8 mouse cellular contexts compared by ENCODE assay signal in the genomic region with DNA sequence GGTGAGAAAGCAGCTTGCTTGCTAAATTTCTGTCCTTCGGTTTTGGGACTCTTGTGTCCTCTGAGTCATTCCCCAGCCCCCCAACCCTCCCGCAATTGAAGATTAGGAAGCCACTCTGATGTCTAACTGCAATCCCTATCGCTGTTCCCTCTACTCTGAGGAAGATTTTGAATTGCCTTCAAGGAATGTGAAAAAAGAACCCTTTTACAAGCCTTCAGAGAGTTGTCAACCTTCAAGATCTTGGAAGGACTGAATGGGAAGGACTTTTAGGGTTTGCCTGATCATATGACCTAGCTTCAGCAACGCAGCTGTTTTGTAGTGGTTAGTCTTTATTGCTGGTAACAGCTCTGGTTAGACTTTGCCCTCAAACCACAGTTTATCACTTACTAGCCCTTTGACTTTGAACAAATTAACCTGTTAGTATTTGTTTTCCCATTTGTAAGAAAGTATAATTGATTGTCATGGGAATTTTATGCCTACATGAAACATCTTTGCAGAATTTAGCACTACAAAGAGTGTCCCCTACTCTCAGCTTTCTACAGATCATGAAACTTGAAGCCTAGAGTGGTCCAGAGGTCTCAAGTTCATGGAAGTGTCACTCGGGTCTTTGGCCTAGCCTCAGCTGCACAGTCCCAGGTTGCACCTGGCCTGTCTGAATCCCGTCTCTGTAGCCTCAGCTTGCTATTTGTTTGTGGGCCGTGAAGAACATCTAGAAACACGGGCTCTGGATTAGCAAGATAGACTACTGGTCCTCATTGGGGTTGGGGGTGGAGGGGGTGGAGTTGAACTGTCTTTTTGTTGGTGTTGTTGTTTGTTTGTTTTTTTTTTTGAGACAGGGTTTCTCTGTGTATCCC. TPM values are rescaled to one million over a fixed set of nuclear protein-coding genes. Genes with fewer than 3 reads are reported as not detected.
DNase-seq lines count a peak whose midpoint lies in the region; ATAC-seq and TF ChIP-seq lines count a peak whose summit lies in the region.

No protein-coding gene starts in this region.

- H3K36me3 ChIP-seq in lung, embryonic 16.5 days (ENCODE audit: control insufficient read depth, insufficient read depth, low read length): no peaks in the 10 kb centered on the region
- no peaks in the 10 kb centered on the region for H3K36me3 ChIP-seq in embryonic facial prominence, embryonic 15.5 days
- no peaks in the 10 kb centered on the region for H3K36me3 ChIP-seq in intestine, postnatal 0 days (ENCODE audit: control insufficient read depth, insufficient read depth)
- H3K36me3 ChIP-seq in midbrain, embryonic 16.5 days (ENCODE audit: control insufficient read depth, insufficient read depth, low read length): no peaks in the 10 kb centered on the region

- TF ChIP-seq CTCF in intestine, postnatal 0 days (IDR thresholded peaks at IDR 0.05; ENCODE audit: low read depth): no peak

- 31% methylated on average over 8 of the region's 8 CpGs for WGBS in lung, embryonic 16.5 days
- 30% methylated on average over 8 of the region's 8 CpGs for WGBS in embryonic facial prominence, embryonic 15.5 days
- WGBS in intestine, postnatal 0 days: 17% methylated on average over 8 of the region's 8 CpGs
- 28% methylated on average over 8 of the region's 8 CpGs for WGBS in midbrain, embryonic 16.5 days

- DNase-seq in lung, postnatal 36 days: no peak
- DNase-seq in adrenal gland, postnatal 10 days: no peak
- DNase-seq in left cerebral cortex, adult 18-20 months (ENCODE audit: low spot score in 2 of 2): no peak
- no peak for DNase-seq in layer of hippocampus, adult 9-11 months

- no peaks in the 10 kb centered on the region for H3K9me3 ChIP-seq in lung, embryonic 16.5 days (ENCODE audit: control insufficient read depth, low read length)
- no peaks in the 10 kb centered on the region for H3K9me3 ChIP-seq in embryonic facial prominence, embryonic 15.5 days (replicated peaks)
- no peaks in the 10 kb centered on the region for H3K9me3 ChIP-seq in intestine, postnatal 0 days (ENCODE audit: control insufficient read depth)
- no peaks in the 10 kb centered on the region for H3K9me3 ChIP-seq in midbrain, embryonic 16.5 days (replicated peaks; ENCODE audit: control insufficient read depth, low read length, poor library complexity, severe bottlenecking)

- peak overlapping the region; percentile 96 for H3K27ac ChIP-seq in lung, embryonic 16.5 days (ENCODE audit: low read length)
- peak overlapping the region; percentile 96 for H3K27ac ChIP-seq in embryonic facial prominence, embryonic 15.5 days (replicated peaks)
- H3K27ac ChIP-seq in intestine, postnatal 0 days (ENCODE audit: low read depth, low read length): peak overlapping the region; percentile 96
- H3K27ac ChIP-seq in midbrain, embryonic 16.5 days (ENCODE audit: low read length): peak overlapping the region; percentile 99

- H3K4me1 ChIP-seq in lung, embryonic 16.5 days (replicated peaks; ENCODE audit: control insufficient read depth, insufficient read depth, low read length): peaks cover 58% of the 10 kb centered on the region
- H3K4me1 ChIP-seq in embryonic facial prominence, embryonic 15.5 days: peaks cover 57% of the 10 kb centered on the region
- peaks cover 16% of the 10 kb centered on the region for H3K4me1 ChIP-seq in intestine, postnatal 0 days (replicated peaks; ENCODE audit: control insufficient read depth, insufficient read depth, low read length)
- peaks cover 49% of the 10 kb centered on the region for H3K4me1 ChIP-seq in midbrain, embryonic 16.5 days (ENCODE audit: control insufficient read depth, insufficient read depth, low read length)

- ATAC-seq in lung, embryonic 16.5 days (ENCODE audit: low read depth): no peak
- ATAC-seq in embryonic facial prominence, embryonic 15.5 days (ENCODE audit: insufficient number of reproducible peaks, low FRiP score, low TSS enrichment, low read depth): no peak
- ATAC-seq in intestine, postnatal 0 days: peak; percentile 70
- no peak for ATAC-seq in midbrain, embryonic 16.5 days

- peak overlapping the region; percentile 53 for H3K4me3 ChIP-seq in lung, embryonic 16.5 days (ENCODE audit: low read length)
- H3K4me3 ChIP-seq in embryonic facial prominence, embryonic 15.5 days (replicated peaks): peak overlapping the region; percentile 52
- peak overlapping the region; percentile 58 for H3K4me3 ChIP-seq in intestine, postnatal 0 days (ENCODE audit: low read depth, low read length)
- H3K4me3 ChIP-seq in midbrain, embryonic 16.5 days (ENCODE audit: low read depth, low read length): peak overlapping the region; percentile 39

- peak overlapping the region; percentile 81 for H3K9ac ChIP-seq in lung, embryonic 16.5 days (ENCODE audit: low read length)
- peak overlapping the region; percentile 50 for H3K9ac ChIP-seq in embryonic facial prominence, embryonic 15.5 days
- H3K9ac ChIP-seq in intestine, postnatal 0 days (ENCODE audit: low read depth, low read length): peak overlapping the region; percentile 54
- H3K9ac ChIP-seq in midbrain, embryonic 16.5 days (ENCODE audit: low read depth, low read length): peak overlapping the region; percentile 85

- peak overlapping the region; percentile 65 for H3K4me2 ChIP-seq in lung, embryonic 16.5 days (ENCODE audit: low read depth, low read length)
- H3K4me2 ChIP-seq in embryonic facial prominence, embryonic 15.5 days (replicated peaks): peak overlapping the region; percentile 73
- peak overlapping the region; percentile 85 for H3K4me2 ChIP-seq in intestine, postnatal 0 days (replicated peaks; ENCODE audit: low read depth)
- peak overlapping the region; percentile 78 for H3K4me2 ChIP-seq in midbrain, embryonic 16.5 days (ENCODE audit: low read length)

- peaks cover 3% of the 10 kb centered on the region; the same call in 1 of the 2 replicates for H3K27me3 ChIP-seq in lung, embryonic 16.5 days (ENCODE audit: control insufficient read depth, insufficient read depth, low read depth, low read length)
- 0 out of 2 replicates have a peak, but pooled peaks cover 6% of the 10 kb centered on the region for H3K27me3 ChIP-seq in embryonic facial prominence, embryonic 15.5 days
- H3K27me3 ChIP-seq in intestine, postnatal 0 days (replicated peaks; ENCODE audit: control insufficient read depth, insufficient read depth, low read length): 0 out of 2 replicates have a peak, but pooled peaks cover 2% of the 10 kb centered on the region
- H3K27me3 ChIP-seq in midbrain, embryonic 16.5 days (ENCODE audit: control insufficient read depth, insufficient read depth, low read depth, low read length): no peaks in the 10 kb centered on the region; the same call in 1 of the 2 replicates

RNA-seq across cellular contexts. Expression of gene Gpr84, which starts 4.4 kb away (rescaled TPM):
- 0.44 TPM in 1 of 2 replicates, not detected in the other for polyA plus RNA-seq in lung, embryonic 16.5 days (2015; fragmentation: Nextera tagmentation; extraction: Ambion mirVana)
- polyA plus RNA-seq in embryonic facial prominence, embryonic 15.5 days (2015; fragmentation: Nextera tagmentation; extraction: Ambion mirVana): 0.50 and 0.73 TPM in 2 replicates
- polyA plus RNA-seq in intestine, postnatal 0 days (2015; fragmentation: Nextera tagmentation; extraction: Ambion mirVana): not detected in 2 replicates
- 0.40 and 0.64 TPM in 2 replicates for polyA plus RNA-seq in midbrain, embryonic 16.5 days (2015; fragmentation: Nextera tagmentation; extraction: Ambion mirVana)
- not detected for total RNA-seq in adrenal gland, postnatal 10 days (2021)
- total RNA-seq in left cerebral cortex, adult 18-20 months (2021): 1 to 10 TPM in 1 of 2 experiments, under 1 TPM in 1; 0.42 to 1.0 TPM

RNA-seq across cellular contexts. Expression of gene Copz1, which starts 33.5 kb away (rescaled TPM):
- 282 and 290 TPM in 2 replicates for polyA plus RNA-seq in lung, embryonic 16.5 days (2015; fragmentation: Nextera tagmentation; extraction: Ambion mirVana)
- 264 and 279 TPM in 2 replicates for polyA plus RNA-seq in embryonic facial prominence, embryonic 15.5 days (2015; fragmentation: Nextera tagmentation; extraction: Ambion mirVana)
- 248 and 253 TPM in 2 replicates for polyA plus RNA-seq in intestine, postnatal 0 days (2015; fragmentation: Nextera tagmentation; extraction: Ambion mirVana)
- 200 and 205 TPM in 2 replicates for polyA plus RNA-seq in midbrain, embryonic 16.5 days (2015; fragmentation: Nextera tagmentation; extraction: Ambion mirVana)
- total RNA-seq in adrenal gland, postnatal 10 days (2021): 100 to 1,000 TPM; 114 TPM
- 10 to 100 TPM; 93.5 to 97.5 TPM for total RNA-seq in left cerebral cortex, adult 18-20 months (2021)

RNA-seq across cellular contexts. Expression of gene Zfp385a, which starts 33.9 kb away (rescaled TPM):
- 7.6 and 8.6 TPM in 2 replicates for polyA plus RNA-seq in lung, embryonic 16.5 days (2015; fragmentation: Nextera tagmentation; extraction: Ambion mirVana)
- polyA plus RNA-seq in embryonic facial prominence, embryonic 15.5 days (2015; fragmentation: Nextera tagmentation; extraction: Ambion mirVana): 16.1 and 18.9 TPM in 2 replicates
- polyA plus RNA-seq in intestine, postnatal 0 days (2015; fragmentation: Nextera tagmentation; extraction: Ambion mirVana): 2.9 and 3.1 TPM in 2 replicates
- polyA plus RNA-seq in midbrain, embryonic 16.5 days (2015; fragmentation: Nextera tagmentation; extraction: Ambion mirVana): 20.1 and 22.7 TPM in 2 replicates
- total RNA-seq in adrenal gland, postnatal 10 days (2021): 10 to 100 TPM; 20.1 to 24.2 TPM
- total RNA-seq in left cerebral cortex, adult 18-20 months (2021): 10 to 100 TPM; 72.0 to 79.3 TPM

RNA-seq across cellular contexts. Expression of gene Nfe2, which starts 47.8 kb away (rescaled TPM):
- 4.3 and 6.9 TPM in 2 replicates for polyA plus RNA-seq in lung, embryonic 16.5 days (2015; fragmentation: Nextera tagmentation; extraction: Ambion mirVana)
- 2.0 and 2.3 TPM in 2 replicates for polyA plus RNA-seq in embryonic facial prominence, embryonic 15.5 days (2015; fragmentation: Nextera tagmentation; extraction: Ambion mirVana)
- 0.82 and 0.90 TPM in 2 replicates for polyA plus RNA-seq in intestine, postnatal 0 days (2015; fragmentation: Nextera tagmentation; extraction: Ambion mirVana)
- polyA plus RNA-seq in midbrain, embryonic 16.5 days (2015; fragmentation: Nextera tagmentation; extraction: Ambion mirVana): 0.52 and 0.68 TPM in 2 replicates
- 1 to 10 TPM; 3.2 to 4.3 TPM for total RNA-seq in adrenal gland, postnatal 10 days (2021)
- total RNA-seq in left cerebral cortex, adult 18-20 months (2021): under 1 TPM in 1 of 2 experiments, not detected in 1; 0.40 TPM
